Mouse (Mus musculus): ENCODE data around the gene Siglecf.

Gene Siglecf

DNA sequence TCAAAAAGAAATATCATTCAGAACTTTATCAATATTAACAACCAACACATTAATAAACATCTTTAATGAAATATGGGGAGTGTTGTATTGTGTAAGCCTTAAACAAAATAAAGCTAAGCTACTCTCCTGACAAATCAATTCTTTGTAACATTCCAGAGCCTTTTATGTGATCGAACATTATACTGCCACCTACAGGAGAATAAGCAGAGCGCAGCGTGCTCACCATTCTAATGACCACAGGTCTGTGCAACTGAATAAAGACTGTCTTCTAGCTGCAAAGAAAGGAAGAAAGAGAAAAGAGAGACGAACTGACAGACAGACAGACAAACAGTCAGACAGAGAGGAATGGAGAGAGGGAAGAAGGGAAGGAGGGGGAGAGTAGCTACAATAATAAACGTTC lies 27.1 kb downstream of the Siglecf start:
- no peak for DNase-seq

- peak; percentile 84 for DNase-seq
Observed at GRCm38 (mm10) chr7:43392349-43393121, 41.4 kb downstream of the Siglecf start.

DNA sequence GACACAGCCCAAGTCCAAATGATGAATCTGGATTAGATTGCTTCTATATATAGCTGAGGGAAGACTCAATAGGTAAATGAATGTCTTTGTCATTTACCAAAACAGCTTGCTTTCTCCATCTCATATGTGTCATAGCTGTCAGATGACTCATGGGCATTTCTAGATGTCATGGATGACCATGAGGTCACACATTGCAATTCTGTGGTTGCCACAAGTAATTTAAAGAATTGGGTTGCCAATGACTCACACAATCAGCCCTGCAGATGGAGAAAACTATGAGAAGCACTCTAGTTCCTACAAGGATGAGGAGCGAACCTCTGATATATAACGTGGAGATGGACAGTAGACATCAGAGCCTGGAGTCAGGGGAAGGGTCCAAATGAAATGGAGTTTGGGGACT lies 48.4 kb downstream of the Siglecf start:
- DNase-seq: peak; percentile 3

- peak; percentile 17 for DNase-seq
Observed at GRCm38 (mm10) chr7:43402718-43403117, 51.6 kb downstream of the Siglecf start.

- peak; percentile 6 for DNase-seq
Observed at GRCm38 (mm10) chr7:43407573-43407972, 56.4 kb downstream of the Siglecf start.

GRCm38 (mm10) chr7:43408131-43408553 lies 57.0 kb downstream of the Siglecf start, which contains the start of gene Siglecg:
Siglecg (plus strand) TSS chr7:43408204.
- no peak for DNase-seq

DNA sequence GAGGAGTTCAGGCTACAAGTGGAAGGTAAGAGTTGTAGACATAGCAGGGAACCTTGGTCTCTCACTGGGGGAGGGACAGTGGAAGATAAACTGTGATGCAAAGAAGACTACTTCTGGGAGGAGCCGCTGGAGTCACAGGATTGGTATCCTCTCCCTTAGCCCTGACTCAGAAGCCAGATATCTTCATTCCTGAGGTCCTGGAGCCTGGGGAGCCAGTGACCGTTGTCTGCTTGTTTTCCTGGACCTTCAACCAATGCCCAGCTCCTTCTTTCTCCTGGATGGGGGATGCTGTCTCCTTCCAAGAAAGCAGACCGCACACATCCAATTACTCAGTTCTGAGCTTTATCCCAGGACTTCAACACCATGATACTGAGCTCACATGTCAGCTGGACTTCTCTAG lies 57.9 kb downstream of the Siglecf start:
- DNase-seq: no peak

Measured in heart, adult 11 months (tissue).